Mouse (Mus musculus): Measurements from ENCODE around the gene Rara. TPM values are rescaled to one million over a fixed set of nuclear protein-coding genes. Genes with fewer than 3 reads are reported as not detected.
"Not testable (repeated sequence)": the region's sequence is repeated elsewhere in the genome, so short reads cannot be mapped to it uniquely, and the experiment has no call there.

The Rara gene
- polyA plus RNA-seq, 1 experiment from 2014 or later, result 36.9 TPM

GRCm38 (mm10) chr11:98926553-98926952 is 1.1 kb upstream of the Rara start:
- peaks cover 87% of the 10 kb centered on the region for H3K4me1 ChIP-seq
- H3K4me3 ChIP-seq, result peak overlapping the region; percentile 33
- 58% methylated on average over 7 of the region's 7 CpGs for WGBS
- no peaks in the 10 kb centered on the region for H3K27me3 ChIP-seq (ENCODE audit: insufficient read depth, poor library complexity, severe bottlenecking)
- peak overlapping the region; percentile 89 for H3K27ac ChIP-seq
- H3K36me3 ChIP-seq, result peaks cover 14% of the 10 kb centered on the region
- no peak for DNase-seq (ENCODE audit: low spot score)
- H3K9me3 ChIP-seq, result no peaks in the 10 kb centered on the region

GRCm38 (mm10) chr11:98928186-98928893 is 722 bp downstream of the Rara start:
- no peak for DNase-seq (ENCODE audit: low spot score)
- 8% methylated on average over 12 of the region's 12 CpGs for WGBS
- Histone ChIP-seq H3K9me3 (no peaks in the 10 kb centered on the region), H3K4me3 (peak overlapping the region; percentile 77), H3K27me3 (ENCODE audit: insufficient read depth, poor library complexity, severe bottlenecking) (no peaks in the 10 kb centered on the region), H3K36me3 (0 out of 2 replicates have a peak, but pooled peaks cover 3% of the 10 kb centered on the region), H3K4me1 (peaks cover 93% of the 10 kb centered on the region), H3K27ac (peak overlapping the region; percentile 92)

GRCm38 (mm10) chr11:98929503-98929902 is 1.9 kb downstream of the Rara start:
- no peak for DNase-seq (ENCODE audit: low spot score)
- Histone ChIP-seq H3K4me1 (peaks cover 89% of the 10 kb centered on the region), H3K36me3 (0 out of 2 replicates have a peak, but pooled peaks cover 3% of the 10 kb centered on the region), H3K9me3 (no peaks in the 10 kb centered on the region), H3K27me3 (ENCODE audit: insufficient read depth, poor library complexity, severe bottlenecking) (no peaks in the 10 kb centered on the region), H3K4me3 (peak overlapping the region; percentile 77), H3K27ac (peak overlapping the region; percentile 92)
- WGBS, result 3% methylated on average over 9 of the region's 9 CpGs

- H3K4me1 ChIP-seq, result peaks cover 84% of the 10 kb centered on the region
- H3K27ac ChIP-seq, result peak overlapping the region; percentile 92
- WGBS, result 45% methylated on average over 7 of the region's 7 CpGs
- DNase-seq (ENCODE audit: low spot score), result no peak
- no peaks in the 10 kb centered on the region for H3K9me3 ChIP-seq
- H3K4me3 ChIP-seq, result peak overlapping the region; percentile 77
- H3K36me3 ChIP-seq, result peaks cover 6% of the 10 kb centered on the region; the same call in 1 of the 2 replicates
- H3K27me3 ChIP-seq (ENCODE audit: insufficient read depth, poor library complexity, severe bottlenecking), result no peaks in the 10 kb centered on the region
These were observed 2.5 kb downstream of the Rara start for GRCm38 (mm10) chr11:98930127-98930601.

GRCm38 (mm10) chr11:98930773-98931512 is 3.3 kb downstream of the Rara start:
- no peaks in the 10 kb centered on the region for H3K27me3 ChIP-seq (ENCODE audit: insufficient read depth, poor library complexity, severe bottlenecking)
- 25% methylated on average over 10 of the region's 10 CpGs for WGBS
- peaks cover 7% of the 10 kb centered on the region; the same call in 1 of the 2 replicates for H3K36me3 ChIP-seq
- H3K9me3 ChIP-seq, result no peaks in the 10 kb centered on the region
- peak overlapping the region; percentile 39 for H3K4me3 ChIP-seq
- H3K27ac ChIP-seq, result peak overlapping the region; percentile 92
- no peak for DNase-seq (ENCODE audit: low spot score)
- H3K4me1 ChIP-seq, result peaks cover 84% of the 10 kb centered on the region

- Histone ChIP-seq H3K4me3 (peak overlapping the region; percentile 39), H3K27ac (peak overlapping the region; percentile 92), H3K36me3 (peaks cover 6% of the 10 kb centered on the region; the same call in 1 of the 2 replicates), H3K27me3 (ENCODE audit: insufficient read depth, poor library complexity, severe bottlenecking) (no peaks in the 10 kb centered on the region), H3K9me3 (no peaks in the 10 kb centered on the region), H3K4me1 (peaks cover 84% of the 10 kb centered on the region)
- WGBS, result 20% methylated on average over 7 of the region's 7 CpGs
- DNase-seq (ENCODE audit: low spot score), result no peak
These were observed 4.1 kb downstream of the Rara start for GRCm38 (mm10) chr11:98931513-98932292.

- H3K27ac ChIP-seq, result peak overlapping the region; percentile 92
- peaks cover 6% of the 10 kb centered on the region; the same call in 1 of the 2 replicates for H3K36me3 ChIP-seq
- no peak for DNase-seq (ENCODE audit: low spot score)
- peak overlapping the region; percentile 39 for H3K4me3 ChIP-seq
- no peaks in the 10 kb centered on the region for H3K9me3 ChIP-seq
- 26% methylated on average over 19 of the region's 19 CpGs for WGBS
- peaks cover 88% of the 10 kb centered on the region for H3K4me1 ChIP-seq
- H3K27me3 ChIP-seq (ENCODE audit: insufficient read depth, poor library complexity, severe bottlenecking), result no peaks in the 10 kb centered on the region
These were observed 4.9 kb downstream of the Rara start for GRCm38 (mm10) chr11:98932293-98933091.

GRCm38 (mm10) chr11:98933151-98933550 is 5.5 kb downstream of the Rara start:
- no peak for DNase-seq (ENCODE audit: low spot score)
- peaks cover 88% of the 10 kb centered on the region for H3K4me1 ChIP-seq
- H3K9me3 ChIP-seq, result no peaks in the 10 kb centered on the region
- H3K36me3 ChIP-seq, result peaks cover 6% of the 10 kb centered on the region; the same call in 1 of the 2 replicates
- 43% methylated on average over 9 of the region's 9 CpGs for WGBS
- H3K27me3 ChIP-seq (ENCODE audit: insufficient read depth, poor library complexity, severe bottlenecking), result no peaks in the 10 kb centered on the region
- peak overlapping the region; percentile 92 for H3K27ac ChIP-seq
- peak overlapping the region; percentile 39 for H3K4me3 ChIP-seq

- H3K4me1 ChIP-seq, result peaks cover 88% of the 10 kb centered on the region
- H3K9me3 ChIP-seq; H3K27me3 ChIP-seq (ENCODE audit: insufficient read depth, poor library complexity, severe bottlenecking); H3K36me3 ChIP-seq; DNase-seq (ENCODE audit: low spot score); H3K4me3 ChIP-seq: not testable (repeated sequence)
- WGBS, result 88% methylated on average over 2 of the region's 2 CpGs
- H3K27ac ChIP-seq, result peak overlapping the region; percentile 9; the same call in 1 of the 2 replicates
These were observed 6.2 kb downstream of the Rara start for GRCm38 (mm10) chr11:98933847-98934246.

- WGBS, result 84% methylated on average over 3 of the region's 3 CpGs
- DNase-seq (ENCODE audit: low spot score), result no peak
- Histone ChIP-seq H3K4me1 (peaks cover 88% of the 10 kb centered on the region), H3K36me3 (peaks cover 9% of the 10 kb centered on the region; the same call in 1 of the 2 replicates), H3K4me3 (no peak overlapping the region), H3K27me3 (ENCODE audit: insufficient read depth, poor library complexity, severe bottlenecking) (no peaks in the 10 kb centered on the region), H3K9me3 (no peaks in the 10 kb centered on the region), H3K27ac (peak overlapping the region; percentile 54; the same call in 1 of the 2 replicates)
These were observed 6.7 kb downstream of the Rara start for GRCm38 (mm10) chr11:98934367-98934766.

GRCm38 (mm10) chr11:98935123-98935522 is 7.5 kb downstream of the Rara start:
- WGBS, result 84% methylated on average over 3 of the region's 3 CpGs

GRCm38 (mm10) chr11:98936170-98936569 is 8.6 kb downstream of the Rara start:
- H3K27ac ChIP-seq, result peak overlapping the region; percentile 97
- no peaks in the 10 kb centered on the region for H3K27me3 ChIP-seq (ENCODE audit: insufficient read depth, poor library complexity, severe bottlenecking)
- no peaks in the 10 kb centered on the region for H3K9me3 ChIP-seq
- peaks cover 9% of the 10 kb centered on the region; the same call in 1 of the 2 replicates for H3K36me3 ChIP-seq
- peaks cover 88% of the 10 kb centered on the region for H3K4me1 ChIP-seq
- DNase-seq (ENCODE audit: low spot score), result peak; percentile 95
- under 1% methylated on average over 29 of the region's 29 CpGs for WGBS
- H3K4me3 ChIP-seq, result peak overlapping the region; percentile 75

More at GRCm38 (mm10) chr11:98935123-98935522, 7.5 kb downstream of the Rara start:
- H3K9me3 ChIP-seq, result no peaks in the 10 kb centered on the region
- H3K36me3 ChIP-seq, result peaks cover 9% of the 10 kb centered on the region; the same call in 1 of the 2 replicates
- peaks cover 88% of the 10 kb centered on the region for H3K4me1 ChIP-seq
- DNase-seq (ENCODE audit: low spot score), result no peak
- no peak overlapping the region for H3K4me3 ChIP-seq
- peak overlapping the region; percentile 97 for H3K27ac ChIP-seq
- no peaks in the 10 kb centered on the region for H3K27me3 ChIP-seq (ENCODE audit: insufficient read depth, poor library complexity, severe bottlenecking)

Data from heart, embryonic 10.5 days (tissue).